17 mouse cellular contexts compared by ENCODE assay signal in genomic region chr16:65964260-65964659, GRCm38 (mm10).
A peak's percentile ranks its signal among the peaks of the same experiment; 100 is the strongest.
DNase-seq lines count a peak whose midpoint lies in the region; ATAC-seq and TF ChIP-seq lines count a peak whose summit lies in the region.
"Had no signal": no experiment of that assay in that cellular context is flagged by ENCODE, and none has a peak within 500 bp of the region (broad histone marks: within the 10 kb centered on the region; RNA-seq: fewer than 3 reads in every experiment).

No protein-coding gene starts in this region.

- no peak for TF ChIP-seq CTCF in brain, embryonic 14.5 days (IDR thresholded peaks at IDR 0.05; ENCODE audit: borderline replicate concordance, extremely low read depth, insufficient read depth, insufficient read length)

- WGBS in forebrain, embryonic 15.5 days: 35% methylated on average over 1 of the region's 1 CpGs
- 24% methylated on average over 1 of the region's 1 CpGs for WGBS in midbrain, embryonic 12.5 days
- 45% methylated on average over 1 of the region's 1 CpGs for WGBS in intestine, embryonic 15.5 days

- no peak overlapping the region for H3K4me3 ChIP-seq in forebrain, embryonic 15.5 days
- H3K4me3 ChIP-seq in midbrain, embryonic 12.5 days: no peak overlapping the region
- H3K4me3 ChIP-seq in intestine, embryonic 15.5 days (replicated peaks): no peak overlapping the region
- H3K4me3 ChIP-seq: limb, embryonic 15.5 days; myocyte had no signal

- peak; percentile 67 for ATAC-seq in forebrain, embryonic 15.5 days (replicated peaks)
- ATAC-seq in midbrain, embryonic 12.5 days (ENCODE audit: low FRiP score, low read depth): peak; percentile 68
- no peak for ATAC-seq in intestine, embryonic 15.5 days
- ATAC-seq: Patski had no signal

- no peaks in the 10 kb centered on the region for H3K27me3 ChIP-seq in forebrain, embryonic 15.5 days
- no peaks in the 10 kb centered on the region for H3K27me3 ChIP-seq in midbrain, embryonic 12.5 days
- no peaks in the 10 kb centered on the region for H3K27me3 ChIP-seq in intestine, embryonic 15.5 days (replicated peaks)
- H3K27me3 ChIP-seq: CH12.LX; limb, embryonic 15.5 days had no signal

- H3K27ac ChIP-seq in forebrain, embryonic 15.5 days (replicated peaks): no peak overlapping the region
- H3K27ac ChIP-seq in midbrain, embryonic 12.5 days (replicated peaks): no peak overlapping the region
- no peak overlapping the region for H3K27ac ChIP-seq in intestine, embryonic 15.5 days
- H3K27ac ChIP-seq: limb, embryonic 15.5 days; macrophage had no signal

- no peak overlapping the region for H3K4me2 ChIP-seq in forebrain, embryonic 15.5 days (replicated peaks)
- no peak overlapping the region for H3K4me2 ChIP-seq in midbrain, embryonic 12.5 days (replicated peaks)
- no peak overlapping the region for H3K4me2 ChIP-seq in intestine, embryonic 15.5 days (replicated peaks)
- H3K4me2 ChIP-seq: limb, embryonic 15.5 days had no signal

- no peaks in the 10 kb centered on the region for H3K9me3 ChIP-seq in forebrain, embryonic 15.5 days
- no peaks in the 10 kb centered on the region for H3K9me3 ChIP-seq in midbrain, embryonic 12.5 days
- no peaks in the 10 kb centered on the region for H3K9me3 ChIP-seq in intestine, embryonic 15.5 days
- H3K9me3 ChIP-seq: limb, embryonic 15.5 days had no signal

- H3K9ac ChIP-seq in forebrain, embryonic 15.5 days (replicated peaks): no peak overlapping the region
- H3K9ac ChIP-seq in midbrain, embryonic 12.5 days (replicated peaks): no peak overlapping the region
- no peak overlapping the region for H3K9ac ChIP-seq in intestine, embryonic 15.5 days
- H3K9ac ChIP-seq: limb, embryonic 15.5 days had no signal

- no peaks in the 10 kb centered on the region for H3K36me3 ChIP-seq in forebrain, embryonic 15.5 days
- H3K36me3 ChIP-seq in midbrain, embryonic 12.5 days: no peaks in the 10 kb centered on the region
- H3K36me3 ChIP-seq in intestine, embryonic 15.5 days: no peaks in the 10 kb centered on the region
- H3K36me3 ChIP-seq: limb, embryonic 15.5 days had no signal

- DNase-seq in cerebellum, postnatal 10 days: peak; percentile 15 to 16
- no peak for DNase-seq in cerebellum, adult 18-20 months
- peak; percentile 52 for DNase-seq in brain, embryonic 14.5 days (ENCODE audit: low read depth)
- DNase-seq in right cerebral cortex, adult 2 months (ENCODE audit: low spot score in 2 of 2): no peak
- no peak for DNase-seq in cerebellum, adult 8-10 months
- DNase-seq: adrenal gland, adult 2 months; heart, postnatal 10 days; kidney, postnatal 25 days; lung, adult 18-20 months had no signal

- TF ChIP-seq POLR2A in brain, embryonic 14.5 days (IDR thresholded peaks at IDR 0.05; ENCODE audit: borderline replicate concordance, extremely low read depth, insufficient read depth, insufficient read length, poor library complexity, severe bottlenecking): no peak

- peaks cover 6% of the 10 kb centered on the region; the same call in 1 of the 2 replicates for H3K4me1 ChIP-seq in forebrain, embryonic 15.5 days
- peaks cover 5% of the 10 kb centered on the region for H3K4me1 ChIP-seq in midbrain, embryonic 12.5 days
- no peaks in the 10 kb centered on the region for H3K4me1 ChIP-seq in intestine, embryonic 15.5 days (replicated peaks)
- H3K4me1 ChIP-seq: limb, embryonic 15.5 days had no signal

Comparison
In these comparisons a context has a peak if more than half of its experiments do, and no peak if none do; other contexts are left out.
1. DNase-seq: peak in cerebellum, postnatal 10 days (2 of 2) and brain, embryonic 14.5 days (single experiment); none in cerebellum, adult 18-20 months (0 of 2), right cerebral cortex, adult 2 months (0 of 2) and cerebellum, adult 8-10 months (single experiment).